Mouse (Mus musculus) granulocyte monocyte progenitor cell, adult 5-6 weeks (primary cell): ENCODE measurements around the gene Sdc4. TPM values are rescaled to one million over a fixed set of nuclear protein-coding genes. Genes with fewer than 3 reads are reported as not detected.

Experiments
- ATAC-seq: replicated peaks from 2 replicates; pipeline ENCODE4 v1.8.0; 2016; ENCODE audit warnings: mild to moderate bottlenecking, moderate TSS enrichment, inconsistent platforms; ENCODE audit not compliant: poor library complexity, severe bottlenecking
- total RNA-seq, 2 experiments: library from RNA; stranded (forward) in 1 of 2; stranded (reverse) in 1 of 2; fragments of 200-712, 200-1000 nt in 1 of 2; fragments of >200 nt in 1 of 2; fragmentation: Nextera tagmentation in 1 of 2; gene quantifications; 2 replicates each; pipeline ENCODE4 v1.2.3; 2014 to 2017

Sdc4 gene
- total RNA-seq, 2 experiments from 2014 or later = not detected

- no peak for ATAC-seq
Measured at GRCm38 (mm10) chr2:164433278-164433895, 10.3 kb downstream of the Sdc4 start.

- no peak for ATAC-seq
Measured at GRCm38 (mm10) chr2:164432541-164433191, 11.0 kb downstream of the Sdc4 start.

GRCm38 (mm10) chr2:164431676-164432465 lies 11.8 kb downstream of the Sdc4 start:
- ATAC-seq = no peak

GRCm38 (mm10) chr2:164430697-164431096 lies 13.0 kb downstream of the Sdc4 start:
- ATAC-seq = no peak

- no peak for ATAC-seq
Measured at GRCm38 (mm10) chr2:164429881-164430615, 13.6 kb downstream of the Sdc4 start.

- no peak for ATAC-seq
Measured at GRCm38 (mm10) chr2:164428451-164428850, 15.2 kb downstream of the Sdc4 start.

- no peak for ATAC-seq
Measured at GRCm38 (mm10) chr2:164426952-164427351, 16.7 kb downstream of the Sdc4 start.

- no peak for ATAC-seq
Measured at GRCm38 (mm10) chr2:164426121-164426520, 17.6 kb downstream of the Sdc4 start.

- ATAC-seq = no peak
Measured at GRCm38 (mm10) chr2:164425401-164425800, 18.3 kb downstream of the Sdc4 start.

GRCm38 (mm10) chr2:164424406-164424805 lies 19.3 kb downstream of the Sdc4 start:
- ATAC-seq = no peak

- ATAC-seq = no peak
Measured at GRCm38 (mm10) chr2:164423464-164423863, 20.2 kb downstream of the Sdc4 start.

- ATAC-seq = no peak
Measured at GRCm38 (mm10) chr2:164422675-164423393, 20.9 kb downstream of the Sdc4 start.

GRCm38 (mm10) chr2:164421979-164422378 lies 21.7 kb downstream of the Sdc4 start:
- no peak for ATAC-seq

- ATAC-seq = no peak
Measured at GRCm38 (mm10) chr2:164421306-164421705, 22.4 kb downstream of the Sdc4 start.

- ATAC-seq = no peak
Measured at GRCm38 (mm10) chr2:164419489-164419888, 24.2 kb downstream of the Sdc4 start.

- no peak for ATAC-seq
Measured at GRCm38 (mm10) chr2:164418308-164418875, 25.3 kb downstream of the Sdc4 start.

GRCm38 (mm10) chr2:164417198-164417597 lies 26.5 kb downstream of the Sdc4 start:
- ATAC-seq = no peak

- 0 out of 2 replicates have a peak, but pooled peaks have one; percentile 3 for ATAC-seq
Measured at GRCm38 (mm10) chr2:164414581-164414980, 29.1 kb downstream of the Sdc4 start.

- ATAC-seq = no peak
Measured at GRCm38 (mm10) chr2:164414167-164414566, 29.5 kb downstream of the Sdc4 start.

GRCm38 (mm10) chr2:164407708-164408107 lies 36.0 kb downstream of the Sdc4 start:
- ATAC-seq = peak; percentile 68
